Mouse (Mus musculus): Measurements from ENCODE around the gene Slc25a43. TPM values are rescaled to one million over a fixed set of nuclear protein-coding genes. Genes with fewer than 3 reads are reported as not detected.

The Slc25a43 gene
- polyA plus RNA-seq (2015; fragmentation: Nextera tagmentation; extraction: Ambion mirVana), result 3.4 and 3.5 TPM in 2 replicates

GRCm38 (mm10) chrX:36743503-36744101 is at the start of gene Slc25a43:
TSS of gene Slc25a43 (plus strand) at chrX:36743659.
- Histone ChIP-seq H3K9ac (peak within 1 kb of the TSS; percentile 63), H3K36me3 (no peaks in the 10 kb centered on the region), H3K4me2 (peak within 1 kb of the TSS; percentile 82), H3K9me3 (replicated peaks) (no peaks in the 10 kb centered on the region), H3K27ac (peak within 1 kb of the TSS; percentile 67), H3K27me3 (no peaks in the 10 kb centered on the region), H3K4me1 (replicated peaks) (no peaks in the 10 kb centered on the region), H3K4me3 (peak within 1 kb of the TSS; percentile 55)
- no peak for ATAC-seq (replicated peaks; ENCODE audit: insufficient number of reproducible peaks, insufficient read depth, low FRiP score, low read depth)
- WGBS, result 19% methylated on average over 35 of the region's 36 CpGs

GRCm38 (mm10) chrX:36740124-36740951 is 3.1 kb upstream of the Slc25a43 start:
- no peak overlapping the region for H3K4me2 ChIP-seq
- H3K9me3 ChIP-seq (replicated peaks), result no peaks in the 10 kb centered on the region
- 73% methylated on average over 13 of the region's 13 CpGs for WGBS
- H3K4me1 ChIP-seq (replicated peaks), result no peaks in the 10 kb centered on the region
- H3K27ac ChIP-seq, result no peak overlapping the region
- no peak overlapping the region for H3K9ac ChIP-seq
- H3K27me3 ChIP-seq, result no peaks in the 10 kb centered on the region
- H3K4me3 ChIP-seq, result no peak overlapping the region
- ATAC-seq (replicated peaks; ENCODE audit: insufficient number of reproducible peaks, insufficient read depth, low FRiP score, low read depth), result no peak
- no peaks in the 10 kb centered on the region for H3K36me3 ChIP-seq

GRCm38 (mm10) chrX:36741278-36741677 is 2.2 kb upstream of the Slc25a43 start:
- WGBS, result 28% methylated on average over 6 of the region's 6 CpGs

GRCm38 (mm10) chrX:36742744-36743143 is 715 bp upstream of the Slc25a43 start:
- WGBS, result 86% methylated on average over 5 of the region's 5 CpGs
- no peak overlapping the region for H3K4me3 ChIP-seq
- H3K4me1 ChIP-seq (replicated peaks), result no peaks in the 10 kb centered on the region
- H3K9me3 ChIP-seq (replicated peaks), result no peaks in the 10 kb centered on the region
- no peaks in the 10 kb centered on the region for H3K27me3 ChIP-seq
- no peak overlapping the region for H3K27ac ChIP-seq
- H3K9ac ChIP-seq, result no peak overlapping the region
- no peak for ATAC-seq (replicated peaks; ENCODE audit: insufficient number of reproducible peaks, insufficient read depth, low FRiP score, low read depth)
- H3K4me2 ChIP-seq, result no peak overlapping the region
- H3K36me3 ChIP-seq, result no peaks in the 10 kb centered on the region

More at GRCm38 (mm10) chrX:36741278-36741677, 2.2 kb upstream of the Slc25a43 start:
- Histone ChIP-seq H3K9me3 (replicated peaks) (no peaks in the 10 kb centered on the region), H3K36me3 (no peaks in the 10 kb centered on the region), H3K27ac (no peak overlapping the region), H3K4me1 (replicated peaks) (no peaks in the 10 kb centered on the region), H3K4me3 (no peak overlapping the region), H3K27me3 (no peaks in the 10 kb centered on the region), H3K4me2 (no peak overlapping the region), H3K9ac (no peak overlapping the region)
- no peak for ATAC-seq (replicated peaks; ENCODE audit: insufficient number of reproducible peaks, insufficient read depth, low FRiP score, low read depth)

GRCm38 (mm10) chrX:36744735-36745134 is 1.3 kb downstream of the Slc25a43 start:
- Histone ChIP-seq H3K27me3 (no peaks in the 10 kb centered on the region), H3K36me3 (no peaks in the 10 kb centered on the region), H3K4me2 (peak overlapping the region; percentile 42), H3K4me1 (replicated peaks) (peaks cover 5% of the 10 kb centered on the region; the same call in 1 of the 2 replicates), H3K9me3 (replicated peaks) (no peaks in the 10 kb centered on the region), H3K4me3 (peak overlapping the region; percentile 20; the same call in 1 of the 2 replicates), H3K9ac (no peak overlapping the region), H3K27ac (peak overlapping the region; percentile 67; the same call in 1 of the 2 replicates)
- 43% methylated on average over 7 of the region's 7 CpGs for WGBS
- ATAC-seq (replicated peaks; ENCODE audit: insufficient number of reproducible peaks, insufficient read depth, low FRiP score, low read depth), result peak; percentile 60; the same call in 1 of the 2 replicates

GRCm38 (mm10) chrX:36745333-36745732 is 1.9 kb downstream of the Slc25a43 start:
- no peak overlapping the region for H3K9ac ChIP-seq
- H3K4me3 ChIP-seq, result no peak overlapping the region
- ATAC-seq (replicated peaks; ENCODE audit: insufficient number of reproducible peaks, insufficient read depth, low FRiP score, low read depth), result no peak
- H3K27me3 ChIP-seq, result no peaks in the 10 kb centered on the region
- 85% methylated on average over 7 of the region's 7 CpGs for WGBS
- no peaks in the 10 kb centered on the region for H3K36me3 ChIP-seq
- H3K9me3 ChIP-seq (replicated peaks), result no peaks in the 10 kb centered on the region
- peaks cover 5% of the 10 kb centered on the region; the same call in 1 of the 2 replicates for H3K4me1 ChIP-seq (replicated peaks)
- no peak overlapping the region for H3K4me2 ChIP-seq
- H3K27ac ChIP-seq, result no peak overlapping the region

GRCm38 (mm10) chrX:36746789-36747188 is 3.3 kb downstream of the Slc25a43 start:
- no peaks in the 10 kb centered on the region for H3K9me3 ChIP-seq (replicated peaks)
- peaks cover 5% of the 10 kb centered on the region; the same call in 1 of the 2 replicates for H3K4me1 ChIP-seq (replicated peaks)
- H3K4me2 ChIP-seq, result no peak overlapping the region
- ATAC-seq (replicated peaks; ENCODE audit: insufficient number of reproducible peaks, insufficient read depth, low FRiP score, low read depth), result no peak
- H3K36me3 ChIP-seq, result no peaks in the 10 kb centered on the region
- 75% methylated on average over 8 of the region's 8 CpGs for WGBS
- H3K9ac ChIP-seq, result no peak overlapping the region
- H3K27ac ChIP-seq, result no peak overlapping the region
- H3K27me3 ChIP-seq, result no peaks in the 10 kb centered on the region
- H3K4me3 ChIP-seq, result no peak overlapping the region

GRCm38 (mm10) chrX:36748573-36748972 is 5.1 kb downstream of the Slc25a43 start:
- Histone ChIP-seq H3K9ac (no peak overlapping the region), H3K4me2 (no peak overlapping the region), H3K4me1 (replicated peaks) (peaks cover 5% of the 10 kb centered on the region; the same call in 1 of the 2 replicates), H3K4me3 (no peak overlapping the region), H3K27ac (no peak overlapping the region), H3K36me3 (no peaks in the 10 kb centered on the region), H3K9me3 (replicated peaks) (no peaks in the 10 kb centered on the region), H3K27me3 (no peaks in the 10 kb centered on the region)
- no peak for ATAC-seq (replicated peaks; ENCODE audit: insufficient number of reproducible peaks, insufficient read depth, low FRiP score, low read depth)
- 55% methylated on average over 3 of the region's 3 CpGs for WGBS

- H3K4me1 ChIP-seq (replicated peaks), result peaks cover 5% of the 10 kb centered on the region; the same call in 1 of the 2 replicates
- no peaks in the 10 kb centered on the region for H3K9me3 ChIP-seq (replicated peaks)
- no peak overlapping the region for H3K9ac ChIP-seq
- no peak for ATAC-seq (replicated peaks; ENCODE audit: insufficient number of reproducible peaks, insufficient read depth, low FRiP score, low read depth)
- no peak overlapping the region for H3K4me2 ChIP-seq
- 53% methylated on average over 6 of the region's 6 CpGs for WGBS
- H3K27me3 ChIP-seq, result no peaks in the 10 kb centered on the region
- no peaks in the 10 kb centered on the region for H3K36me3 ChIP-seq
- no peak overlapping the region for H3K4me3 ChIP-seq
- H3K27ac ChIP-seq, result no peak overlapping the region
These were observed 5.9 kb downstream of the Slc25a43 start for GRCm38 (mm10) chrX:36749281-36749785.

- no peak overlapping the region for H3K9ac ChIP-seq
- ATAC-seq (replicated peaks; ENCODE audit: insufficient number of reproducible peaks, insufficient read depth, low FRiP score, low read depth), result no peak
- no peaks in the 10 kb centered on the region for H3K27me3 ChIP-seq
- no peak overlapping the region for H3K27ac ChIP-seq
- no peaks in the 10 kb centered on the region for H3K9me3 ChIP-seq (replicated peaks)
- peaks cover 5% of the 10 kb centered on the region; the same call in 1 of the 2 replicates for H3K4me1 ChIP-seq (replicated peaks)
- 53% methylated on average over 1 of the region's 1 CpGs for WGBS
- H3K36me3 ChIP-seq, result no peaks in the 10 kb centered on the region
- no peak overlapping the region for H3K4me2 ChIP-seq
- no peak overlapping the region for H3K4me3 ChIP-seq
These were observed 7.1 kb downstream of the Slc25a43 start for GRCm38 (mm10) chrX:36750591-36750990.

GRCm38 (mm10) chrX:36752586-36752985 is 9.1 kb downstream of the Slc25a43 start:
- Histone ChIP-seq H3K4me3 (no peak overlapping the region), H3K9me3 (replicated peaks) (no peaks in the 10 kb centered on the region), H3K36me3 (no peaks in the 10 kb centered on the region), H3K27ac (no peak overlapping the region), H3K9ac (no peak overlapping the region), H3K4me2 (no peak overlapping the region), H3K27me3 (no peaks in the 10 kb centered on the region), H3K4me1 (replicated peaks) (peaks cover 5% of the 10 kb centered on the region; the same call in 1 of the 2 replicates)
- 85% methylated on average over 3 of the region's 3 CpGs for WGBS
- ATAC-seq (replicated peaks; ENCODE audit: insufficient number of reproducible peaks, insufficient read depth, low FRiP score, low read depth), result no peak

Data from heart, embryonic 15.5 days (tissue).